Mouse (Mus musculus): ENCODE data around the gene Lamb2. TPM values are rescaled to one million over a fixed set of nuclear protein-coding genes. Genes with fewer than 3 reads are reported as not detected.

The Lamb2 gene
- 10 to 100 TPM; 29.3 to 30.7 TPM for total RNA-seq (2021)
- long read RNA-seq, experiment 1, full-length matches to known transcripts = 13 of 23 reads
- long read RNA-seq, experiment 1, partial matches to known transcripts = 7 of 23 reads
- long read RNA-seq, experiment 1, other reads (novel, unspliced or antisense) = 3 of 23 reads
- long read RNA-seq, experiment 2, full-length matches to known transcripts = 14 of 35 reads
- long read RNA-seq, experiment 2, partial matches to known transcripts = 12 of 35 reads
- long read RNA-seq, experiment 2, other reads (novel, unspliced or antisense) = 9 of 35 reads

- Histone ChIP-seq H3K27ac (peak within 1 kb of the TSS; percentile 83), H3K4me3 (peak within 1 kb of the TSS; percentile 51)
- DNase-seq (ENCODE audit: low spot score in 2 of 2) = no peak
- no peak for TF ChIP-seq CTCF (conservative IDR thresholded peaks at IDR 0.05)
Measured at GRCm38 (mm10) chr9:108479721-108480351, at the start of gene Lamb2. TSS of gene Lamb2 (plus strand) at chr9:108479736.

- no peak for TF ChIP-seq CTCF (conservative IDR thresholded peaks at IDR 0.05)
- Histone ChIP-seq H3K4me3 (no peak overlapping the region), H3K27ac (no peak overlapping the region)
- no peak for DNase-seq (ENCODE audit: low spot score in 2 of 2)
Measured at GRCm38 (mm10) chr9:108431431-108432067, 48.0 kb upstream of the Lamb2 start.

- no peak for TF ChIP-seq CTCF (conservative IDR thresholded peaks at IDR 0.05)
- no peak within 1 kb of the TSS for H3K4me3 ChIP-seq
- no peak for DNase-seq (ENCODE audit: low spot score in 2 of 2)
- no peak within 1 kb of the TSS for H3K27ac ChIP-seq
Measured at GRCm38 (mm10) chr9:108436182-108436581, 43.4 kb upstream of the Lamb2 start, which contains the start of gene BC048562. TSS of gene BC048562 (plus strand) at chr9:108436482.

GRCm38 (mm10) chr9:108439176-108439575 lies 40.4 kb upstream of the Lamb2 start:
- no peak overlapping the region for H3K27ac ChIP-seq
- peak; percentile 51 to 55 for DNase-seq (ENCODE audit: low spot score in 2 of 2)
- no peak for TF ChIP-seq CTCF (conservative IDR thresholded peaks at IDR 0.05)
- H3K4me3 ChIP-seq = no peak overlapping the region

GRCm38 (mm10) chr9:108440485-108440884 lies 39.1 kb upstream of the Lamb2 start:
- H3K27ac ChIP-seq = no peak overlapping the region
- TF ChIP-seq CTCF (conservative IDR thresholded peaks at IDR 0.05) = no peak

GRCm38 (mm10) chr9:108441236-108441919 lies 38.2 kb upstream of the Lamb2 start:
- Histone ChIP-seq H3K4me3 (no peak overlapping the region), H3K27ac (0 out of 2 replicates have a peak overlapping the region, but pooled peaks have one; percentile 2)
- no peak for TF ChIP-seq CTCF (conservative IDR thresholded peaks at IDR 0.05)
- DNase-seq (ENCODE audit: low spot score in 2 of 2) = peak; percentile 70 to 87

More at GRCm38 (mm10) chr9:108440485-108440884, 39.1 kb upstream of the Lamb2 start:
- H3K4me3 ChIP-seq = no peak overlapping the region
- no peak for DNase-seq (ENCODE audit: low spot score in 2 of 2)

GRCm38 (mm10) chr9:108445125-108445524 lies 34.4 kb upstream of the Lamb2 start:
- no peak for TF ChIP-seq CTCF (conservative IDR thresholded peaks at IDR 0.05)
- Histone ChIP-seq H3K27ac (no peak overlapping the region), H3K4me3 (no peak overlapping the region)
- DNase-seq (ENCODE audit: low spot score in 2 of 2) = no peak

GRCm38 (mm10) chr9:108449860-108450259 lies 29.7 kb upstream of the Lamb2 start:
- no peak for TF ChIP-seq CTCF (conservative IDR thresholded peaks at IDR 0.05)
- Histone ChIP-seq H3K27ac (peak overlapping the region; percentile 75), H3K4me3 (peak overlapping the region; percentile 29; the same call in 1 of the 2 replicates)
- peak; percentile 56 to 66 for DNase-seq (ENCODE audit: low spot score in 2 of 2)

- TF ChIP-seq CTCF (conservative IDR thresholded peaks at IDR 0.05) = no peak
- Histone ChIP-seq H3K27ac (peak overlapping the region; percentile 75), H3K4me3 (peak overlapping the region; percentile 0; the same call in 1 of the 2 replicates)
- DNase-seq (ENCODE audit: low spot score in 2 of 2) = no peak
Measured at GRCm38 (mm10) chr9:108450292-108451169, 29.0 kb upstream of the Lamb2 start.

GRCm38 (mm10) chr9:108451170-108451493 lies 28.4 kb upstream of the Lamb2 start:
- no peak for TF ChIP-seq CTCF (conservative IDR thresholded peaks at IDR 0.05)
- Histone ChIP-seq H3K4me3 (peak overlapping the region; percentile 68; the same call in 1 of the 2 replicates), H3K27ac (peak overlapping the region; percentile 75)
- DNase-seq (ENCODE audit: low spot score in 2 of 2) = no peak

GRCm38 (mm10) chr9:108451519-108452160 lies 27.9 kb upstream of the Lamb2 start:
- TF ChIP-seq CTCF (conservative IDR thresholded peaks at IDR 0.05) = no peak
- Histone ChIP-seq H3K27ac (peak overlapping the region; percentile 85), H3K4me3 (peak overlapping the region; percentile 68)
- no peak for DNase-seq (ENCODE audit: low spot score in 2 of 2)
